Mouse (Mus musculus): ENCODE measurements around the gene Slc7a15. TPM values are rescaled to one million over a fixed set of nuclear protein-coding genes. Genes with fewer than 3 reads are reported as not detected.

Slc7a15 gene
- polyA plus RNA-seq, 1 experiment from 2014 or later, result not detected

GRCm38 (mm10) chr12:8522711-8523110 lies 76.2 kb downstream of the Slc7a15 start:
- Histone ChIP-seq H3K27me3 (no peaks in the 10 kb centered on the region), H3K27ac (no peak overlapping the region), H3K4me2 (replicated peaks) (no peak overlapping the region), H3K36me3 (no peaks in the 10 kb centered on the region), H3K4me1 (0 out of 2 replicates have a peak, but pooled peaks cover 6% of the 10 kb centered on the region), H3K9ac (no peak overlapping the region), H3K4me3 (no peak overlapping the region), H3K9me3 (no peaks in the 10 kb centered on the region)
- ATAC-seq (ENCODE audit: low FRiP score, low read depth), result no peak
- 83% methylated on average over 2 of the region's 2 CpGs for WGBS

- Histone ChIP-seq H3K9ac (no peak overlapping the region), H3K4me3 (no peak overlapping the region), H3K4me1 (0 out of 2 replicates have a peak, but pooled peaks cover 6% of the 10 kb centered on the region), H3K36me3 (no peaks in the 10 kb centered on the region), H3K27me3 (no peaks in the 10 kb centered on the region), H3K9me3 (no peaks in the 10 kb centered on the region), H3K4me2 (replicated peaks) (no peak overlapping the region), H3K27ac (no peak overlapping the region)
- ATAC-seq (ENCODE audit: low FRiP score, low read depth), result peak; percentile 20; the same call in 1 of the 2 replicates
- 54% methylated on average over 11 of the region's 12 CpGs for WGBS
These were observed 77.4 kb downstream of the Slc7a15 start for GRCm38 (mm10) chr12:8521375-8522047.

- Histone ChIP-seq H3K27ac (no peak overlapping the region), H3K9me3 (no peaks in the 10 kb centered on the region), H3K27me3 (no peaks in the 10 kb centered on the region), H3K36me3 (no peaks in the 10 kb centered on the region), H3K4me3 (no peak overlapping the region), H3K9ac (no peak overlapping the region), H3K4me2 (replicated peaks) (no peak overlapping the region), H3K4me1 (0 out of 2 replicates have a peak, but pooled peaks cover 6% of the 10 kb centered on the region)
- WGBS, result 51% methylated on average over 12 of the region's 12 CpGs
- no peak for ATAC-seq (ENCODE audit: low FRiP score, low read depth)
These were observed 79.3 kb downstream of the Slc7a15 start for GRCm38 (mm10) chr12:8519431-8520160.

GRCm38 (mm10) chr12:8511037-8511882 lies 87.6 kb downstream of the Slc7a15 start:
- Histone ChIP-seq H3K9me3 (no peaks in the 10 kb centered on the region), H3K4me3 (no peak overlapping the region), H3K27ac (no peak overlapping the region), H3K4me2 (replicated peaks) (no peak overlapping the region), H3K27me3 (no peaks in the 10 kb centered on the region), H3K9ac (no peak overlapping the region), H3K4me1 (no peaks in the 10 kb centered on the region), H3K36me3 (no peaks in the 10 kb centered on the region)
- WGBS, result 71% methylated on average over 18 of the region's 18 CpGs
- no peak for ATAC-seq (ENCODE audit: low FRiP score, low read depth)

- Histone ChIP-seq H3K4me3 (no peak overlapping the region), H3K27me3 (no peaks in the 10 kb centered on the region), H3K9me3 (no peaks in the 10 kb centered on the region), H3K27ac (no peak overlapping the region), H3K4me2 (replicated peaks) (no peak overlapping the region), H3K36me3 (no peaks in the 10 kb centered on the region), H3K4me1 (no peaks in the 10 kb centered on the region), H3K9ac (no peak overlapping the region)
- WGBS, result 42% methylated on average over 6 of the region's 6 CpGs
- no peak for ATAC-seq (ENCODE audit: low FRiP score, low read depth)
These were observed 88.4 kb downstream of the Slc7a15 start for GRCm38 (mm10) chr12:8510317-8510988.

GRCm38 (mm10) chr12:8509693-8510092 lies 89.2 kb downstream of the Slc7a15 start:
- H3K27me3 ChIP-seq, result no peaks in the 10 kb centered on the region
- H3K9me3 ChIP-seq, result no peaks in the 10 kb centered on the region
- H3K9ac ChIP-seq, result no peak overlapping the region
- no peaks in the 10 kb centered on the region for H3K4me1 ChIP-seq
- H3K36me3 ChIP-seq, result no peaks in the 10 kb centered on the region
- no peak overlapping the region for H3K4me2 ChIP-seq (replicated peaks)
- 64% methylated on average over 5 of the region's 5 CpGs for WGBS
- no peak overlapping the region for H3K4me3 ChIP-seq
- ATAC-seq (ENCODE audit: low FRiP score, low read depth), result no peak
- H3K27ac ChIP-seq, result no peak overlapping the region

GRCm38 (mm10) chr12:8506954-8507707 lies 91.7 kb downstream of the Slc7a15 start:
- Histone ChIP-seq H3K36me3 (no peaks in the 10 kb centered on the region), H3K27me3 (no peaks in the 10 kb centered on the region), H3K4me3 (no peak overlapping the region), H3K9me3 (no peaks in the 10 kb centered on the region), H3K4me1 (no peaks in the 10 kb centered on the region), H3K4me2 (replicated peaks) (no peak overlapping the region), H3K27ac (no peak overlapping the region), H3K9ac (no peak overlapping the region)
- ATAC-seq (ENCODE audit: low FRiP score, low read depth), result no peak
- 77% methylated on average over 9 of the region's 9 CpGs for WGBS

GRCm38 (mm10) chr12:8504131-8504530 lies 94.7 kb downstream of the Slc7a15 start:
- peaks cover 10% of the 10 kb centered on the region for H3K4me1 ChIP-seq
- H3K4me2 ChIP-seq (replicated peaks), result no peak overlapping the region
- no peak for ATAC-seq (ENCODE audit: low FRiP score, low read depth)
- no peak overlapping the region for H3K9ac ChIP-seq
- H3K4me3 ChIP-seq, result no peak overlapping the region
- H3K27ac ChIP-seq, result no peak overlapping the region
- H3K36me3 ChIP-seq, result no peaks in the 10 kb centered on the region
- WGBS, result 80% methylated on average over 6 of the region's 6 CpGs
- no peaks in the 10 kb centered on the region for H3K9me3 ChIP-seq
- no peaks in the 10 kb centered on the region for H3K27me3 ChIP-seq

GRCm38 (mm10) chr12:8502546-8502945 lies 96.3 kb downstream of the Slc7a15 start:
- no peak overlapping the region for H3K9ac ChIP-seq
- H3K27ac ChIP-seq, result no peak overlapping the region
- H3K36me3 ChIP-seq, result no peaks in the 10 kb centered on the region
- H3K4me3 ChIP-seq, result no peak overlapping the region
- H3K4me1 ChIP-seq, result peaks cover 20% of the 10 kb centered on the region
- no peak for ATAC-seq (ENCODE audit: low FRiP score, low read depth)
- no peaks in the 10 kb centered on the region for H3K9me3 ChIP-seq
- H3K4me2 ChIP-seq (replicated peaks), result no peak overlapping the region
- WGBS, result 15% methylated on average over 6 of the region's 6 CpGs
- no peaks in the 10 kb centered on the region for H3K27me3 ChIP-seq

- Histone ChIP-seq H3K9ac (no peak overlapping the region), H3K36me3 (no peaks in the 10 kb centered on the region), H3K27me3 (no peaks in the 10 kb centered on the region), H3K27ac (no peak overlapping the region), H3K4me1 (peaks cover 27% of the 10 kb centered on the region), H3K4me2 (replicated peaks) (no peak overlapping the region), H3K4me3 (no peak overlapping the region), H3K9me3 (no peaks in the 10 kb centered on the region)
- WGBS, result 80% methylated on average over 14 of the region's 14 CpGs
- no peak for ATAC-seq (ENCODE audit: low FRiP score, low read depth)
These were observed 97.1 kb downstream of the Slc7a15 start for GRCm38 (mm10) chr12:8501571-8502305.

All from limb, embryonic 13.5 days (tissue).